Mouse (Mus musculus) kidney, adult 2 months (tissue): ENCODE data around the gene 4930518I15Rik. TPM values are rescaled to one million over a fixed set of nuclear protein-coding genes. Genes with fewer than 3 reads are reported as not detected.
"Not testable (repeated sequence)": the region's sequence is repeated elsewhere in the genome, so short reads cannot be mapped to it uniquely, and the experiment has no call there.

Experiments
- DNase-seq: peaks from one replicate; pipeline ENCODE4 v3.0.0; 2021
- H3K27ac ChIP-seq: fragments of 200-500 bp; 2 replicates; pipeline ENCODE4 v1.5.1; 2012; ENCODE audit warnings: low read depth, low read length, control low read depth, inconsistent platforms; ENCODE audit not compliant: insufficient read depth
- H3K27me3 ChIP-seq: fragments of 200-500 bp; replicated peaks from 2 replicates; pipeline ENCODE4 v1.6.1; 2012; ENCODE audit warnings: mild to moderate bottlenecking, moderate library complexity, low read length, inconsistent platforms; ENCODE audit not compliant: control insufficient read depth, insufficient read depth
- H3K36me3 ChIP-seq: fragments of 200-500 bp; 2 replicates; pipeline ENCODE4 v1.6.1; 2012; ENCODE audit warnings: mild to moderate bottlenecking, moderate library complexity, low read length, inconsistent platforms; ENCODE audit not compliant: control insufficient read depth, insufficient read depth
- H3K4me1 ChIP-seq: fragments of 200-500 bp; 2 replicates; pipeline ENCODE4 v1.6.1; 2011; ENCODE audit warnings: low read length; ENCODE audit not compliant: control insufficient read depth, insufficient read depth
- H3K4me3 ChIP-seq: fragments of 200-500 bp; 2 replicates; pipeline ENCODE4 v1.5.1; 2011; ENCODE audit warnings: mild to moderate bottlenecking, low read depth, low read length, control low read depth; ENCODE audit not compliant: insufficient read depth
- CTCF ChIP-seq: fragments of 200-500 bp; conservative IDR thresholded peaks from 2 replicates; pipeline ENCODE4 v1.5.1; 2011; ENCODE audit warnings: low read depth, mild to moderate bottlenecking, control low read depth, low read length, moderate library complexity, mixed read lengths; ENCODE audit not compliant: insufficient read depth, insufficient read length
- POLR2A ChIP-seq: fragments of 200-500 bp; IDR thresholded peaks from one replicate; pipeline ENCODE4 v1.6.1; 2011; ENCODE audit warnings: low read depth, low read length, control low read depth
- WGBS: fragments of 180-500 bp; shearing (Covaris S2); methylation state at CpG from one replicate; pipeline ENCODE4 v1.1.7; 2018; 5-methylcytosine and 5-hydroxymethylcytosine counted together
- polyA plus RNA-seq: library from polyadenylated mRNA; depleted of rRNA; stranded (reverse); fragments of >200 nt; gene quantifications from 2 replicates; pipeline ENCODE4 v1.2.3, GENCODE M21; 2012

4930518I15Rik gene
- polyA plus RNA-seq, 1 experiment, result 1.1 TPM

DNA sequence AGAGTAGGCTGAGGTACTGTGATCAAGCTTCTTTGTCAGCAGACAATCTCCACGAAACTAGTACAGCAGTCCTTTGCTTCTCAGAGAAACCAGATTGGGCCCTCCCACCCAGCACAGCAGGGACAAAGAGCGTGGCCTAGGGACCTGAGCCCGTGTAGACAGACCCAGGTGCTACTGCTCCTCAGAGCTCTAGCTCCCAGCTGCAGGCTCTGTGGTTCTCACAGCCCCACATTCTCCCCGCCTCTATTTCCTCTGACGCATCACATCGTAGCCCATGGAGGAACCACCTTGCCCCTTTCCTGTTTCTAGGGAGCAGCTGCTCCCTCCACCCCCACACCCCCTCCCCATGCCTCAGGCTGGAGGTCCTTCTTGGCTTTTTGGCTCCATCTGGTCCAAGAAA is 29.3 kb upstream of the 4930518I15Rik start, which contains the start of gene Sla2:
Gene Sla2 (minus strand): TSS at position 176 of the 400 bp plus-strand sequence.
- Histone ChIP-seq H3K36me3 (no peaks in the 10 kb centered on the region), H3K27me3 (no peaks in the 10 kb centered on the region), H3K4me1 (no peaks in the 10 kb centered on the region), H3K27ac (no peak within 1 kb of the TSS), H3K4me3 (no peak within 1 kb of the TSS)
- DNase-seq, result no peak
- TF ChIP-seq POLR2A (no peak), CTCF (no peak)
- 69% methylated on average over 6 of the region's 6 CpGs for WGBS

DNA sequence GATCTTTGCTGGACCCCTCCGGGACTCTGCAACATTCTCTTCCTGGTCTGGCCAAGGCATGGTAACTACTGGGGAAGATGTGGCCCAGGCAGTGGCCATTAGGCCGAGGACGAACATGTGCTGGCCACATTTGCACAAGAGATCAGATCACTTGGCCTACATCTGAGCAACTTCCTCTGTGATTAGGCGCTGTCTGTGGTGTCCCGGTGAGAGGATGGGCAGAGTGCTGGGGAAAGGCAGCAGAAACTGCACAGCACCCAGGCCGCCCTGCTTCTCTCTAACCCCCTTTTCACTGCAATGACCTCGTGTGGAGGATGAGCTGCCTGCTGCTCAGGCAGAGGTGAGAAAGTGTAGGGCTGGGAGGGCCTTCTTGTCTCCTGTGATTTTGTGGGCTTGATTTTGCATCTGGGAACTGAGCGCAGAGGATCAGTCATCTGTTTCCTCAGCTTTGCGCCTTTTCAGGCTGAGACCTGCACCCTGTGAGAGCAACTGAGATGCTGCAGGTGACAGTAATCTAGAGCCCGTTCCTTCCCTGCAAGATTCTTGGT is 28.4 kb upstream of the 4930518I15Rik start:
- Histone ChIP-seq H3K27me3 (no peaks in the 10 kb centered on the region), H3K4me3 (no peak overlapping the region), H3K36me3 (no peaks in the 10 kb centered on the region), H3K27ac (no peak overlapping the region), H3K4me1 (no peaks in the 10 kb centered on the region)
- WGBS, result 73% methylated on average over 10 of the region's 10 CpGs
- TF ChIP-seq POLR2A (no peak), CTCF (no peak)
- DNase-seq, result no peak

DNA sequence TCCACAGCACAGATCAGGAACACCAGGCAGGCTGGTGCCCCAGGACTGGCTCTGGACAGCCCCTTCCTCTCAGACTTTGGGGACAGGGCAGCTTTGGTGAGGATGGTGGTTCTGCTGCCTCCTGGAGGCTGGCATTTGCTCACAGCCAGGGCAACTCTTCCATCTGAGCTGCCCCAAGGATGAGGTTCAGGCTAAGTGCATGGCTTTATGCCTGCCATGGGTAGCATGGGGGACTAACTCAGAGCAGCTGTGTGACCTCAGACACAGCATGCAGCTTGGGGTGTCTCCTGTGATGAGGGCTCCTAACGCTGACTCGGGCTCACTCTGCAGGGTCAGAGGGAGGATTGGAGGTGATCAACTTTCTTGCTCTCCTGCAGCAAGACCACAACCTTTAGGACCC is 27.9 kb upstream of the 4930518I15Rik start:
- not testable (repeated sequence) for H3K27me3 ChIP-seq, H3K27ac ChIP-seq, H3K4me3 ChIP-seq, H3K4me1 ChIP-seq, DNase-seq, H3K36me3 ChIP-seq
- WGBS, result 55% methylated on average over 2 of the region's 2 CpGs

DNA sequence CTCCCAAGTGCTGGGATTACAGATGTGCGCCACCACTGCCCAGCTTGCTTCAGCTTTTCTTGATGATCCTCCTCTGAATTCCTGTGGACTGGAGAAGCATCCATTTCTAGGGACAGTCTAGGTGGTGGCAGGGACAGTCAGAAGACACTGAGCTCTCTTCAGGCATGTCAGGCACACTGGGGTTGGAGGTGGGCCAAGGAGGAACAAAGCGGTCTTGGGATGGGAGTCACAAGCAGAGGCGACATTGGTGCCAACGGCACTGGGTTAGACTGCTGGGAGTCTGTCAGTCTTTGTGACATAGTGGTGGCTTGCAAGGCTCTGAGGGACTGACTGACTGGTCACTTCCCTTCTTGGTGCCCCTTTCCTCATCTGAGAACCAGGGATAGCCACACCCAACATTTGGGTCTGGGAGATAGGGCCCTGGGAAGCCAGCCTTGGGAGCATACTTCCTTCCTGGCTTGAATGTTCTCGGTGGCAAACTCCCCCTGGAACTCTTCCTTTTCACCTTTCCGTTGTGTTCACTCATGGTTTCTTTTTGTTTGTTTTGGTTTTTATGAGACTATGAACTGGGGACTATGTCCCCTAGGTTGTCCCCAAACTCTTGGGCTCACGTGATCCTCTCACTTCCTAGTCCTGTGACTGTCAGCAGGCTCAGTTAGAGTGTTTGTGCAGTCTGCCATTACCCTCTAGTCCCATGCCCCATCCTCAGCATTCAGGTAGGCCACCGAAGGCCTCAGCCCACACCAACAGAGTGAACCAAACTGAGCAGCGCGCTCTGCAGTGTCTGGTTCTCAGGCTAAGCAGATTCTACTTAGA is 26.9 kb upstream of the 4930518I15Rik start:
- WGBS, result 80% methylated on average over 10 of the region's 10 CpGs
- H3K4me1 ChIP-seq, result no peaks in the 10 kb centered on the region
- H3K27me3 ChIP-seq, result no peaks in the 10 kb centered on the region
- DNase-seq, result no peak
- no peak for TF ChIP-seq CTCF
- TF ChIP-seq POLR2A, result no peak
- no peaks in the 10 kb centered on the region for H3K36me3 ChIP-seq
- H3K27ac ChIP-seq, result no peak overlapping the region
- H3K4me3 ChIP-seq, result no peak overlapping the region

DNA sequence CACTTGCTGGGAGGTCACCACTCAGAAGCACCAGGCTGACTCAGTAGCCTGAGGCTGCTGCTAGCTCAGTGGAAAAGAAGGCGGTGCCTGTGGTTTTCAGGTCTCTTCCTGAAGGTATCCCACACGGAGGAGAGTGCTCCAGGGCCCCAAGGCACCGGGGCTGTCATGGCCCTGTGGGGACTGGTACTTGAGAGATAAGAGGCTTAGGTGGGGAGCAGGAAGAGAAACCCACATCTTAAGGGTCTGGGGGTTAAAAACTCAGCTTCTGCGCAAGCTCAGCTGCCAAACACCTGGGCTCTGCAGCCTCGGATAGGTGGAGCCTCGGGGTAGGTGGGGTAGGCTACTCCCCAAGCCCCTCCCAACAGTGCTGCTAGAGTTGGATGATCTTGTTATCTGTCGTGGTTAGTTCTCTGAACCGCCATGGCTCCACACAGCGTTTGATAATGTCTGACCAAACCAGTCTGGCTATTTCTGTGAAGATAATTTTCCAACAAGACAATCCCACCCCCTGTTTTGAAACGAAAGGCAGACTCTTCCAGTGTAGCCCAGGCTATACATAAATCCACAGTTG is 24.8 kb upstream of the 4930518I15Rik start:
- H3K27ac ChIP-seq, result no peak overlapping the region
- TF ChIP-seq POLR2A, result no peak
- no peak for TF ChIP-seq CTCF

DNA sequence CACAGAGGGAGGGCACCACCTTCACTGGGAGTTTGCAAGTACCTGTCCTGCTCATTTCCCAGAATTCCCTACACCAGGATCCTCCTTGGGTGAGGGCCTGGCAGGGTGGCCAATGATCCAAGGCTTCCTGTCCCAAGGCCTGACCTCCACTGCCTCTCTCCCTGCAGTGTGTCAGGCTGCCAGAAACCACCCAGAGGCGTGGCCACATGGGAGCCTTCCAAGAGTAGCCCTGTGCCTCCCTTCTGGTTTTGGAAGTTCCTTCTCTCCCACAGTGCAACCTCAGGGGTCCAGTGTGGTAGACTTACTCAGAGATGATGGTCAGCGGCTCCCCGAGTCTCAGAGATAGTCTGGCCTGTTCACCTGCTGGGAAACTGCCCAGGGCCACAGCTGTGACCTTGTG is 21.8 kb upstream of the 4930518I15Rik start:
- Histone ChIP-seq H3K4me1 (no peaks in the 10 kb centered on the region), H3K27ac (no peak overlapping the region), H3K27me3 (no peaks in the 10 kb centered on the region), H3K36me3 (no peaks in the 10 kb centered on the region), H3K4me3 (no peak overlapping the region)
- 90% methylated on average over 3 of the region's 3 CpGs for WGBS
- TF ChIP-seq CTCF (no peak), POLR2A (no peak)
- DNase-seq, result no peak

More for the DNA sequence above, 24.8 kb upstream of the 4930518I15Rik start:
- 59% methylated on average over 10 of the region's 10 CpGs for WGBS
- Histone ChIP-seq H3K4me1 (no peaks in the 10 kb centered on the region), H3K27me3 (no peaks in the 10 kb centered on the region), H3K4me3 (no peak overlapping the region), H3K36me3 (no peaks in the 10 kb centered on the region)
- DNase-seq, result no peak

DNA sequence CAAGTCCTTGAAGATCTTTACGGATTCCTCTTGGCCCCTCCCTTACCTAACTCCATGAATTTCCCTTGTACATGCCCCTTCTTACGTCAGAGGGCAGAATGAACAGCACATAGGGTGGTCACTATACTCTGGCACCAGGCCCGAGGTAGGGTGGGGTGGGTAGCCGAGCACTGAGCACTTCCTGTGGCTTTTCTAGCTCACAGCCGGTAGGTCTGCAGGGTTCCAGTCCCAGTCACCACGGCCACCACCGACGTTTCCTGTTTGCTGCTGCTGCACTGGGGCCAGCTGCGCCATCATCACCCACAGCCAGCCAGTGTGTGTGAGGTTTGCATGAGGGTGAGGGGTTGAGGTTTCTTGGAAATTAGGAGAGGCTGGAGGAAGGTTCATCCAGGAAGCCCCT is 20.0 kb upstream of the 4930518I15Rik start:
- Histone ChIP-seq H3K27ac (no peak overlapping the region), H3K4me3 (no peak overlapping the region), H3K4me1 (no peaks in the 10 kb centered on the region), H3K36me3 (no peaks in the 10 kb centered on the region), H3K27me3 (no peaks in the 10 kb centered on the region)
- 46% methylated on average over 9 of the region's 9 CpGs for WGBS
- TF ChIP-seq CTCF (no peak), POLR2A (no peak)
- DNase-seq, result no peak
